Mouse (Mus musculus): ENCODE results near the gene Sema6d. TPM values are rescaled to one million over a fixed set of nuclear protein-coding genes. Genes with fewer than 3 reads are reported as not detected.

The Sema6d gene
- polyA plus RNA-seq, 1 experiment, result 8.5 TPM

DNA sequence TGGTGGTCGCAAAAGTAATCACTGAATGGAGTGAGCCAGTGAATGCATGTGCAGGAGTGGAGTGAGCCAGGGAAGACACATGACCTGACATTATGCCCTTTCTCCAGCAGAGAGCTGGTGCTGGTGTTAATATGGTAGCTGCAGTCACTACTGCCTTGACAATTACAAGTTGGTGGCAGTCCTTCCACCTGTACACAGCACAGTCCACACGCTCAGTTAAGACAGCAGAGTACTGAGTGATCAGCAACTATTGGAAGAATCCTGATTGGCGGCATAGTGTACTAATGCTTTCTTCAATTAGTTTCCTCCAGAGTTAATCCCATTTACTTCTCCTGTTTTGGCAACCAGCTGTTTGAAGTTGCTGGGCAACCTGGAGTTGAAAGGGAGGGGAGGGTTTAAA is 81.9 kb downstream of the Sema6d start:
- no peak for DNase-seq (ENCODE audit: low spot score)

DNA sequence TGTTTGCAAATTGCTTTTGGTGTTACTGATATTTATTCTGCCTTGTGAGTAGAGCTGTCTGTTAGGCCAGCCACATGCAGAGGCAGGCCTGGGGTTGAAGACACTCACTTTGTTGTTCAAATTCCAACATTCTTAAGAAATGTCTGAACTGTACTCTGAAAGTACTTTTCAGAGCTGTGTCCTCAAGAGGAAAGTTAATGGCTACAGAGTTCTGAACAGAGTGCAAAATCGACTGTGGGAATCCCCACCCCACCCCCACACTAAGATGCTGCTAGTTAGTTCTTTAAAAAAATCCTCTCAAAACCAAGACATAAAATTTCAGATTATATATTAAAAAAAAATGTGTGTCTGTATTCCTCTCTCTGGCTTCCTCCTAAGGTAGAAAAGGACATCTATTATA is 86.5 kb downstream of the Sema6d start:
- DNase-seq (ENCODE audit: low spot score), result no peak

DNA sequence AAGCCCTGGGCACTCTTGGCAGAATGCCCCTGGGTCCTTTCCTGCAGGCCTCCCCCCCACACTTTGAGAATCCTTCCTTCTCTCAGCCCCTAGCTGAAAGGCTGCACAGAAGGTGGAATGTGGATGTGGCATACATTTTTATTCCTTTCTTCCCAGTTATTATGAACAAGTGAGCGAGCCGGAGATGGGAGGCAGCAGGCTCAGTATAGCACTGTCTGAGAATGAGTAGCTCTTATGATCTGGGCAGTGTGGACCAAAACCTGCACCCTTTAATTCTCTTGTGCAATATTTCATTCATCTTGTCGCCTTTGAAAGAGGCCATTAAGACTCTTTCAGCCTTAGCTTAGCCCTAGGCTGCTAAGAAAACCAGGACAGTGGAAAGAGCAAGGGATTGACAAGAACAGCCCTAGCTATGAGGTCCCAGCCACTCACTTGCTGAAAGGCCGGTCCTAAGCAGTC is 87.0 kb downstream of the Sema6d start:
- no peak for DNase-seq (ENCODE audit: low spot score)

DNA sequence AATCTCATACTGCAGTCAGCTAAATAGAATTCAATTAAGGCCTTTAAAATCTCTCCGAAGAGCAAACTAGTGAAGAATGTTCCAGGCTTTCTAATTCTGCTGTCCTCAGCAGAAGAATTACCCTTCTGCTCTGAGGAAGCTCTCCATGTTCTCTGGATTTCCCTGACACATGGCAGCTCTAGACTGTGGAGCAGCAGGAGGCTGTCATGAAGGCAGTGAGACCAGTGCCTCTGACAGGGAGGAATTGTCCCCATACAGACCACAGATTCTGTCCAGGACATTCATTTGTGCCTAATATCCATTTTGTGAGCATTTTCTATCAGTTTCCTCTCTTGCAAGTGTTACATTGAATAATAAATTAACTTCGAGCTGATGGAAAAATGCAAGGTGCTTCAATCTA is 99.5 kb downstream of the Sema6d start:
- DNase-seq (ENCODE audit: low spot score), result no peak

DNA sequence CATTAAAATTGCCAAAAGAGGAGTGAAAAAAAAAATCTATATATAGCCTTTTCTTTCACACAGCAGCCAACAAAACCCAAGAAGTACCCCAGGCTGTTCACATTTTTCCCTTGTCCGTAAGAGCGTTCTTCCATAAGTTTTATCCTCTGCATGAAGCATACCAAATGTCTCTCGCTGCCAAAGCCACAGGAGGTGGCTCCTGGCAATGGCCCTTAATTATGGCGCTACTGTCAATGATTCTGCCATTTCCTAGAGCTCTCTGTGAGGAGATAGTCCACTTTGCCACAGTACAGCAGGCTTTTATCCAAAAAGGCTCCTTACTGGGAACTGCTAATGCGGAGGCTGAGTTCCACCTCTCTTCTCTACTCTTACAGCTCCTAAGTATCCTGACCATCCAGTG is 104.3 kb downstream of the Sema6d start:
- DNase-seq (ENCODE audit: low spot score), result no peak

DNA sequence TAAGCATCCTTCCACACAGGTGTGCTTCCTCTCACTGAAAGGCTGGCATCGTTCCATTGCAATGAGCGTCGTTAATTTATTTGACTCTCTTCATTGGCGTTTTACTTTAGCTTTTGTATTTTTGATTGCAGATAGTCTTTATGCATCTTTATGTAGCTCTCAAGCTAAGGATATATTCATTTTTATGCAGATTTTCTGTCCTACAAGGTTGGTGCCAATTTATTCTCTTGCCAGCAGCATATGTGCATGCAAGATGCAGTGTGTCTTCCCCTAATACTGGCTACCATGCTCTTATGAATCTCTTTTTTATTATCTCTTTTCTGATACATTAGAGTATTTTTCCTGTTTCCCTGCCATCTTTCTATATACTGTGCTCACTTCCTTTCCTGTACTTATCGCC is 111.7 kb downstream of the Sema6d start:
- no peak for DNase-seq (ENCODE audit: low spot score)

DNA sequence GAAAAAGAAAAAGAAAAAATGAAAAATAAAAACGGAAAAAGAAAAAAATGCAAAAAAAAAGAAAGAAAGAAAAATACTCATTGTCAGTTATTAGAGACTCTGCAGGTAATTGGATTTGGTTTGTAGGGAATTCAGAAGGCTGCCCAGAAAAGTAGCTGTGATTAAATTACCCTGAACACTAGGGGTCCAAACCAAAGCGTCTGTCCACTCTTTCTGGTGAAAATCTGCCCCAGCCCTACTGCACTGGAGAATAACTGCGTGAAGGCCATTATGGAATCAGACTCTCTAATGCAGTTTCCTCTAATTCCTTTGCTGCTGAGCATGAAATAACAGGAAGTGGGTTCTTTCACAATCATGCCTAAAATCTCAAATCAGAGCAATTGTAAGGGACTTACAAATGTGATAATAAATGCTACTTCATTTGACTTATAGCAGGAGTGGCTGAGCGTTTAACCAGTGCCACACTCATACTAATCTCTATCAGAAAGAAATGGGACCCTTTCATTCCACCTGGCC is 112.8 kb downstream of the Sema6d start:
- no peak for DNase-seq (ENCODE audit: low spot score)

DNA sequence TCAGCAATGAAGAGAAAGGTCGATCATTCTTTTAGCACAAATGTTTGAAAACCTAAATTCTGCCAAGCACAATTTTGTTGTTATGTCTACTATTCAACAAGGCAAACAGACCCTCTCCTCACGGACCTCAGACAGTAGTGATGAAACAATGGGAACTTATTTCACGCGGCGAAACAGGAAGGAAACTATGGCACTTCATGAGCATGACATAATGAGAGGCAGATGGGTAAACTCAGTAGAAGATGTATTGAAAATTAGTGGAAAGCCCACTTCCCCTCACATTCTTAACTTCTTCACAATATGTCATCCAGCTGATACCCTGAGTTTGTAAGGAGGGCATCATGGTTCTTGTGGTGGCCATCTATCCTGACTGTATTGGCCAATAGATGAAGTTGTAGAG is 116.0 kb downstream of the Sema6d start:
- no peak for DNase-seq (ENCODE audit: low spot score)

DNA sequence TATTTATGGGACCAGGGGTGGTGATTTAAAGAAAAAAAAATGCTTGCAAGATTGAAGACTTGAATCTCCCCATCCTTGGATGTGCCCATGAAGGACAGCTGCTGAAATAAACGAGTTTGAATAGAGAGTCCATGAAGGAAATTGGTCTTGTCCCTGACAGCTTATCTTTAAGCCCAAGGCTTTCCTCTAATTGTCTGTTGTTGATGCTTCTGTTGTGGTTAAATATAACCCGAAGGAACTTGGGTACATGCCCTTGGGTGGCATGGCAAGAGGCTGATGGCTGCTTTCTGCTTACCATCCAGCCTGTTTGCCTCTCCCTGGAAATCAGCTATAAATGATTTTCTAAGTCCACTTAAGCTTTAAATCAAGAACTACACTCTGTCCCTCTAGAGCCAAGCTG is 118.5 kb downstream of the Sema6d start:
- DNase-seq (ENCODE audit: low spot score), result no peak

DNA sequence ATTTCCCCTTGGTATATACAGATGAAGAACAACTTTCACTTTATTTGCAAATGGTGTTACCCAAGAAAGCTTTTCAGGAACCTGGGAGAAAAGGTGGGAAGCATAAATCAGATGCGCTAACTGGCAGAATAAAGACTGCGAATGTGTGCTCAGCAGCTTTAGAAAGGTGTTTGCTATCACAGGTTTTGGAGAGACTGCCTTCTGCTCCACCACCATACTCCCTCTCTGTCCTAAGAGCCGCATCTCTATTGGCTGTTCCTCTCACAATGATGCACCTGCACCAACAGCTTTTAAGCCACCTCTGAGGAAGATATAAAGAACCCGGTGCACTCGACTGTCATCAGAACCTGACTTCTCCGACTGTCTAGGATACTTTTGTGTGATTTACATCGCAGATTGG is 133.8 kb downstream of the Sema6d start:
- no peak for DNase-seq (ENCODE audit: low spot score)

DNA sequence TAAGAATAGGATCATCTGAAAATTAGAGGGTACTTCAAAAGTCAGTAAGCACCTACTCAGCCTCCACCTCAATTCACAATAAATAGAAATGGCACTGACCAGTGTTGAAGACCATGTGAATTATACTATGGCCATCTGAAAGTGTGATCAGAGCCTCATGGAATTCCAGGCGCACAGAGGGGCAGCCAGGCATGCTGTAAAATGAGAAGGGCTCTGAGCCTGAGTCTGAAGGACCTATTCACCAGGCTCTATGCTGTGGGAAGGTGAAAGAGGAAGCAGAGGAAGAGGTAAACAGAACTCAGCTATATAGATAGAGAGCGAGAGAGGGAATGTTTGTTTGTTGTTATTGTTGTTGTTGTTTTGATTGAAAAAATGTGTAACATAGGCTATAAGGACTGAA is 134.6 kb downstream of the Sema6d start:
- DNase-seq (ENCODE audit: low spot score), result no peak

DNA sequence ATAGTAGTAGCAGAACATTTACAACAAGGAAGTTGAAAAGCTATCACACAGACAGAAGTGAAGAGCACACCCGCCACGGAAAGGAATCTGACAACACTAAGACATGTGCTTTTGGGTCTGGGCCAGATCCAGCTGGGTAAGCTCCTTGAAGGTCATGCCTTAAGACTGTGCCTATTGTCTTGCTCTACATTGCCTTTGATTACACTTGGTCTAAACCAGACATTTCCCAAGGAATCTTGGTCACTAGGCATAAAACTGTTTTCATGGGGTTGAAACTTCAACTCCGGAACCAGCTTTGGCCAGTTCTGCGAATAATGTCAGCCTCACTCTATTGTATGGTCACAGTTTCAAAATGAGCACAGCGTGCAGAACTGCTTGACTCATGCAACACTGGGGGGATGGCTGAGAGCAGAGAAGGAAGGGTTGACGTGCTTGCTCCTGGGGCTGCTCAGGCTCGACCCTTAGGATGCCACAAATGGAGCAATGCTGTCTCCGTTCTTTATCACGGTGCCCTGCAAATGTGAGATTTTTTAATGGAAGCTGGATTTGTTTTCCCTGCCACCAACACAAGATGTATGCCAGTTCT is 145.0 kb downstream of the Sema6d start:
- DNase-seq (ENCODE audit: low spot score), result no peak

DNA sequence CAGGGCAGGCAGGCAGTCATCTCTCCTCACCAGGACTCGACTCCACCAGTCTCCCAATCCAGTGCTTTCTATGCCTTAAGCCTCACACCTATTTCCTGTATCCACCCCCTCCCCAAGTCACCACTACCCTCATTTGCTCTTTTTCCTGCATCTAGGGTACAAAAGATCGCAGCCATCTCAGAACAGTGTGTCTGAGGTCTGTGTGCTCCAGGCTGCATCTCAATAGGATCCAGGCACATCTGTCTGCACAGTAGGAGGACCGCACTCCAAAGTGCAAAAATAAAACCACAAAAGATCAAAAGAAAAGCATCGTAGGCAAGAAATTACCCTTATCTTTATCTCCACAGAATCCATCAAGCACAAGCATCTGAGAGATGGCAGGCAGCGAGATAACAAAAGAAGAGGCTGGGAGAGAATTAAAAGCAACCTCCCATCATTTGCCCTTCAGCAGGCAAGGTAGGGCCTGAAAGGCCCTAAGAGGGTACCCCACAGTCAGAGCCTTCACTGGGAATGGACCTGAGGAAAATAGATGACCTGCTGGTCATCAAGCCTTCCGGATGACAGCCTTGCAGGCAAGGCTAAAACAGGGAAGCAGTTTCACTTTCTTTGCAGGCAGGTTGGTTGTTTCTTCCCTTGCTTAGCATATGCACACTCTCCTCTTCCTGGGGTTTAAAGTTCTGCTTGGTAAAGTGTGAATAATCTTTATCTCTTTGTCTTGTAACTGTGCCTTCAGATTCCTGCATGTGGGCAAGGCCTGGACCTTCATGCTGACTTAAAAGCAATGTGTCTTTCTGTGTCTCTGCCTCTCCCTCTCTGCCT is 145.7 kb downstream of the Sema6d start:
- DNase-seq (ENCODE audit: low spot score), result no peak

DNA sequence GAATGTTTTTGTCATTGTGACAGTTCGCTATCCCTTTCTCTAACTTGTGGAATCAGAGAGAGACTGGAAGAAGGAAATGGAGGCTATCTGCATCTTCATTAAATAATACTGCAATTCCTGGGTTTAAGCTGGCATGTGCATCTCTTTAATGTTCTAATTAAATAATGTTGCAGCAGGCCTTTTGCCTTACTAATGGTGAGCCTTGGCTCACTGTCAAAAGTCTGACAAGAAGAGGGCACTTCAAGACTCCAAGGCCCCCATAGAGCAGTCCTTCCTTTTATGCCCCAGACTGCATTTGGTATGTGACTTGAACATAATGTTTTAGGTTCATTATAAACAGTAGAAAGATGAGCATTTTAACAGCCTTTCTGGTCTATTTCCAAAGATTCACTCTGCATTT is 147.1 kb downstream of the Sema6d start:
- no peak for DNase-seq (ENCODE audit: low spot score)

DNA sequence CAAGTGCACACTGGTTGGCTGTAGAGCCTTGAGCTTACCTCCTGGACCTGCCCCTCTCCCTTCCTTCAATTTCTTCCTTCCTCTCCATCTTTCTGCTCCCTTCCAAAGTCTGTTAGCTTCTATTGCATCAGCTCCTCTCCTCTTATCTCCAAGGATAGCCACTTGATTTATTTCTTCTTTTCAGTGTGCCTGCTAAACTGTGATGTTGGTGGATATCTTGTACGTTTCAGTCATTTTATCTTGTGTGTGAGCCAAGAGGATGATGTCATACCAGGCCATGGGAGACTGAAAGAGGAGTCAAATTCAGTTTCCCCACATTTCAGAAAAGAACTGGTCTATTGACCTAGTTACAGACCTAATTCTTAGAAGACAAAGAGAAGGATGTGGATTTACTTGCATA is 153.8 kb downstream of the Sema6d start:
- no peak for DNase-seq (ENCODE audit: low spot score)

DNA sequence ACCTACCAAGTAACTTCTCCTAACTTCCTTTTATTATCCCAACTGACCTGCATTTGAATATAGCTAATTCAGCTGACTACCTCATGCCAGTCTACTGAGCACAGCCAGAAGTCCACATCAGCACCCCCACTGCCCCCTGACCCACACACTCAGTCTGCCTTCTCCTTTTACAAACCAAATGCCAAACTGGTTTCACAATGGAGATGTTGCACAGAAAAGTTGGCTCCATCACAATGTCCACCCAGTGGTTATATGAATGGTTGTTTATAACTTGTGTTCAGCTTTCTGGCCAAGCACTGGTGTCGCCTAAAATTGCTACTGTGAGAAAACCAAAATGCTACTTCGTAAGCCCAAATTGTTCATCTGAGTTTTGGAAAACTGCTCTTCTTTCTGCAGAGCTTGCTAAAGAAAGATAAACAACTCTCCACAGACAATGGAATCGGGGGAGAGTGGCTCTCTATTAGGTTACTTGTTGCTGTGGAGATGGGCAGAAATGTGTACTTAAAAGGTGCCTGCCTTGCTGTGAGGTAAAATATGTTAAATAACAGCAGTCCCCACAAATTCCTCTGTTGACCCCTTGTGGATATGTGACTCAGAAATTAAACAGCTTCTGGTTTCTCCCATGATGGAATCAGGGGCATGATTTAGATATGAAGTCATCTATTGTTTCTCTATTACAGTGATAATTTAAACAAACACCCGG is 154.9 kb downstream of the Sema6d start:
- no peak for DNase-seq (ENCODE audit: low spot score)

DNA sequence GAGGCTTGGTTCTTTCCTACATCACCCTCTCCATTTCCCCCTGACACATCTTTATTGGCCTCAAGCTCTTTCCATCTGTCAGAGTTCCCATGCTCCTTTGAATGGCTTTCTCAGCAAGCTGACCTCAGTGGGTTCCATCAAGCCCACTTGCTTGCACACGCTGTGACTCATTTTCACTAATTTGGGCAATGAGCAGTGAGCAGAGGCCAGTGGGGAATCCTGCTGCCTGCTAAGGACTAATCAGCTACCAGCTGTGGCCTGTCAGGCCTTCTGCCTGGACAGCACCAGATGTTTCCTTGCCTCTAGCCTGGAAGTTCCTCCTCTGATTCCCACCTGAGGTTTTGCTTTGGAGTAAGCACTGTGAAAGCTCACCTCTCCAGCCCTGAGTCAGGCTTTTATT is 168.3 kb downstream of the Sema6d start:
- no peak for DNase-seq (ENCODE audit: low spot score)

DNA sequence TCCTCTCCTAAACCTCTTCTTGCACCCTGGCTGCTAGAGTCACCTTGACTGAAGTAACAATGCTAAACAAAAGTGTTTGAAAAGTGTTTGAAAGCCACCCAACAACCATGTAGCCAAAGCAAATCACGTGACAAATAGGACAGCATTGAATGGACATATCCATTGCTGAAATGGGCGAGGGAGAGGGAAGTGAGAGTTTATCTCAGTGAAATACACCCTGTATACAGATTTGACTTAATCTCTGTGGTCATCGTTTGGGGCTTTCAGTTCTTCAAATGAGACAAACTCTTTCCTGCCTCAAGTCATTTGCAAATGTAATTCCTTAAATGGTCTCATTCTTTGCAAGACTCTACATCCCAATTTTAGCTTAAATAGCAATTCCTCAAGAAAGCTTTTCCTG is 174.5 kb downstream of the Sema6d start:
- DNase-seq (ENCODE audit: low spot score), result no peak

DNA sequence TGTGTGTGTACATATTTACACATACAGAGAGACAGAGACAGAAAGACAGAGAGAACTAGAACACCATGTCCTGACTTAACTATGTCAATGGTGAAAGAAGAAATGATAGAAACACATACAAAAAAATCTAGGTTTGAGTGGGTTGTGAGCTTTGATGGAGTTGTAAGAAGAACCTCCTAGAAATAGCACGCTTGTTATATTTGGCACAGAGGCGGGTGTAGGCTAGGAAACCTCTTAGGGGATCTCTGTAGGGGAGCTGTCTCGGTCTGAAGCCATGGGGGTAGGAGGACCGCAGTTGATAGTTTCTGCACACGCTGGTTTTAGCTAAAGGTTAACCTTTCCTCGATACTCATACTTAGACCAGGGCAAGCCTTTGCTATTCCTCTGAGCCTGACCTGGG is 181.4 kb downstream of the Sema6d start:
- DNase-seq (ENCODE audit: low spot score), result no peak

DNA sequence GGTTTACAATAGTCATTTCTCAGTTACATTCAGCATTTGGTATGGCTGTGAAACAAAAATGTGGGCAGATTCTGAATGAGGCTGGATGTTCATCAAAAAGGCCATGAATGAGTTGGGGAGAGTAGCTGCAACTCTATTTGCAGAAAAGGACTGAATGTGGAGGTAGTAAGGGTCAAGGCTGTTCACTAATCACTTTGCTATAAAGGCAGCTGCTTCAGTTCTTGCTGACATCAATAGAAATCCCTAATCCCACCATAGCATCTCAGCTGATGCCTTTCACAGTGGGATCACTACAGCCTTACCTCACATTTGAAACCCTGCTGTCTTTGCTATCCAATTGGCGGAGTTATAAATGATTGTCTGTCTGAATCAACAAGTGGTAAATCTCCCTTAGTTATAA is 187.7 kb downstream of the Sema6d start:
- DNase-seq (ENCODE audit: low spot score), result no peak

DNA sequence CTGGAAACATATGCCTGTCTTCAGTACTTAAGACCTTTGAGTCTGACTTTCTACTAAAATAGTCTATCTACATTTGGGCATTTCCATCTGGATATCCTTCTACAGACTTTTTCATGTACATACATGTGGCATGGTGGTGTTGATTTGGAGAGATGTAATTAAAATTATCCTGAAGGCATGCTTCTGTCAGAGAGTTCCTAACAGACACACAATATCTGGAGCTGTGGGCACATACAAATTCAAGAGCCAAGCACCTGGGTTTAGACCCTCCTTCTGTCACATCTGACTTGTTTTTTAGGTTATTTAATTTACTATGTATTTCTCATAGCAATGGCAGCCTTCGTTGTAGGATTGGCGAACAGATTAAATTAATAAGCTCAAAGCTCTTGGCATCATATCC is 195.3 kb downstream of the Sema6d start:
- no peak for DNase-seq (ENCODE audit: low spot score)

DNA sequence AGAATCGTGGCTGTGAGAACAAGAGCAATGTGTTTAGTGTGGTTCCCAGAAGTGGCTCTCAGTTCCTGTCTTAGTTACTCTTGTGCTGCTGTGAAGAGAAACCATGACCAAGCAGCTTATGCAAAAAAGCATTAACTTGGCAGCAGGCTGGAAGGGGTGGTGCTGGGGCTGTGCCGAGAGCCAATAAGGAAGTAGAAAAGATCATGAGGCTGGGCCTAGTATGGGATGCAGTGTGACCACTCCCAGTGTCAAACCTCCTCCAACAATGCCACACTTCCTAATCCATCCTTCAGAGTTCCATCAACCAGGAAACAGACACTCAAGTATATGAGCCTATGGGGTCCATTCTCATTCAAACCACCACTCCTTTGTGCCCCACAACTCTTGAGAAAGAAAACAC is 199.6 kb downstream of the Sema6d start:
- no peak for DNase-seq (ENCODE audit: low spot score)

DNA sequence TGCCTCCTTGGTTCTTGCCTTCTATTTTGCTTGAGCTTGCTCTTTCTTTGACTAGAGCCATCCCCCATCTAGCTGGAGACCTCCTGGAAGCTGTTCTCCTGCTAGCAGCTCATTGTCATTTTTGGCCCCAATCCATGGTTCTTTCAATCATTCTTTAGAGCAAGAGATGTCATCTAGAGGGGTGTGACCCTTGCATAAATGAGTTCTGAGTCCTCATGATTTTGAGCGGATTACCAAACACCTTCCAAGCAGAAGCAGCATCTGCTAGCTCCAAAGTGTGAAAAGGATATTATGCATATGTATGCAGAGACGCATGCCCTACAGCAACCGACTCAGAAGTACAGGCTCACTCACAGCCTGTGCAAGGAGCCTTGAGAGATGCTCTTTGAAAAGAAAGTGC is 201.4 kb downstream of the Sema6d start:
- no peak for DNase-seq (ENCODE audit: low spot score)
